Mouse (Mus musculus): ENCODE data around the gene Psmd12. TPM values are rescaled to one million over a fixed set of nuclear protein-coding genes. Genes with fewer than 3 reads are reported as not detected.

Gene Psmd12
- polyA plus RNA-seq, 1 experiment, result 76.4 TPM

DNA sequence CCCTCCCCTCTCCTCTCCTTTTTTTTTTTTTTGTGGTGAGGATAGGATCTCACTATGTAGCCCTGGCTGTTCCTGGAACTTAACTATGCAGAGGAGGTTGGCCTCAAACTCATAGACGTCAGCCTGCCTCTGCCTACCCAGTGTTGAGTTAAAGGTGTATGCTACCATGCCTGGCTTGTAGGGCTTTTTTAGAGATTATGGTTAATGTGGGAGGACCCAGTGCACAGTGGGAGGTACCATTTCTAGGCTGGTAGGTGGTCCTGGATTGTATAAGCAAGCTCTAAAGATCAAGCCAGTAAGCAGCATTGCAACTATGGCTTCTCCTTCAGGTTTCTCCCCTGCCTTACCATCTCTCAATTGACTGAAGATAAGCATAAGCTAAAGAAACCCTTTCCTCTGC lies 61.1 kb downstream of the Psmd12 start:
- WGBS, result 48% methylated on average over 1 of the region's 1 CpGs
- no peak for DNase-seq
- no peaks in the 10 kb centered on the region for H3K27me3 ChIP-seq (ENCODE audit: control insufficient read depth, insufficient read depth, low read length)
- H3K4me1 ChIP-seq (ENCODE audit: control insufficient read depth, insufficient read depth, low read length), result no peaks in the 10 kb centered on the region
- H3K4me3 ChIP-seq (replicated peaks; ENCODE audit: insufficient read depth, low read depth, low read length), result no peak overlapping the region
- no peak overlapping the region for H3K27ac ChIP-seq (ENCODE audit: insufficient read depth, low read length)
- no peak for TF ChIP-seq POLR2A (IDR thresholded peaks at IDR 0.05; ENCODE audit: borderline replicate concordance, insufficient read depth, low read length)
- TF ChIP-seq CTCF (IDR thresholded peaks at IDR 0.05; ENCODE audit: borderline replicate concordance, insufficient read depth, low read depth, low read length), result no peak

DNA sequence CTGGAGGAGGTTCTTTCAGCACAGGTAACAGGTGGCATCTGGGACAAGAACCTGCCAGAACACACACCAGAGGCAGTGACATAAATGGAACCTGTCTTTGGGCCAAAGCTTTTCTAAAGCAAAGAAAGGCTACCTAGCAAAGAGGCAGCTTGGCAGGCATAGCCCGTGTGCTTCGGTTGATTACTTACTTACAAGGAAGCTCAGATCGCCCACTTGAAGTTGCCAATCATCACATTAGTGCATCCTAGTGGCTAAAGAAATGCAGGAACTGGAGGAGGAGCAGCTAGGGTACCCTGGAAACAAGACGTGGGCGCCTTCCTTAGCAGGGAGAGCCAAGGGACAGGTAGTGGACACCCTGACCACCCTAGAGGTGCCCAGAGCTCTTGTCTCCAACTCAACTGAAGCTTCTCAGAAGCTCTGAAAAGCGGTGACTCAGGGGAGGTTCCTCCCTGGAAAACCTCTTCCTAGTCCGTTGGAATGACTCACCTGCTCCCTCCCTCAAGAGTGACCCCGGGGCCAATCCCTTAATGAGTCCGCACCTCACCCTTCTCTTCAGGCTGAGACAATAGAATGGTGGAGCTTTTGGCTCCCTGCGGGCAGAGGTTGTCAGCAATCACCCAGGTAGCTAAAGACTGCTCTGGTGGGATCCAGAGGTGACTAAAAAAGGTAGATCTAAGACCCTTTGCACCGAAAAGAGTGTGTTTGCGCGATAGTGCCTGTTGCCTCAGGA lies 66.6 kb downstream of the Psmd12 start:
- 32% methylated on average over 13 of the region's 13 CpGs for WGBS
- Histone ChIP-seq H3K4me3 (replicated peaks; ENCODE audit: insufficient read depth, low read depth, low read length) (no peak overlapping the region), H3K27ac (ENCODE audit: insufficient read depth, low read length) (no peak overlapping the region), H3K4me1 (ENCODE audit: control insufficient read depth, insufficient read depth, low read length) (no peaks in the 10 kb centered on the region), H3K27me3 (ENCODE audit: control insufficient read depth, insufficient read depth, low read length) (no peaks in the 10 kb centered on the region; the same call in 1 of the 2 replicates)
- peak in 1 of 2 experiments; percentile 17 for DNase-seq
- no peak for TF ChIP-seq CTCF (IDR thresholded peaks at IDR 0.05; ENCODE audit: borderline replicate concordance, insufficient read depth, low read depth, low read length)
- no peak for TF ChIP-seq POLR2A (IDR thresholded peaks at IDR 0.05; ENCODE audit: borderline replicate concordance, insufficient read depth, low read length)

DNA sequence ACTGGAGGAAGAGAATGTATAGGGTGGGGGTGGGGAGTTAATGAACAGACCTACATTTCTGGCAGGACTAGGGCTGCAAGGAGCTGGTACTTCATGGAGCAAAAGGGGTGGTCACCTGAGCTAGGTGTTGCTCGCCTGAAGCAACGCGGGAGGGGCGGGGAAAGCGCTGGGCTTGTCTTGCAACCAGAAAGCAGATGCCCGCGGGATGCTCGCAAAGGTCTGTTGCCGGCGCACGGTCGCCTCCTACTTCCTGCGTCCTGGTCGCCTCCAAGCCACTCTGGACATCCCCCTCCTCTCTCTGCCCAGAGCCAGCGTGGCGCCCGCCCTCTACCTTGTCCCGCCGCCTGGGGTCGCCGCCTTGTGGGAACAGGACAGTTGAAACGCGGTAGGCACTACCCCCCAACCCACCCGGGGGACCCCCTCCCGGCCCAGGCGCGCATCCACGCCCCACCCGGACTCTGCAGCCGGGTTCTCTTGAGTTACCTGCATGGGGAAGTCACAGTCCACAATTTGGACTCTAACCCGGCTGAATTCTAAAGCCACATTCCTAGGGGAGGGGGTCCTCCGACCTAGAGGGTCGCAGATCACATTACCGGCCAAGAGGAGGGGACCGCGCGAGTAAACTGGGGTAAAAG lies 67.5 kb downstream of the Psmd12 start:
- WGBS, result under 1% methylated on average over 37 of the region's 37 CpGs
- no peaks in the 10 kb centered on the region for H3K4me1 ChIP-seq (ENCODE audit: control insufficient read depth, insufficient read depth, low read length)
- H3K27me3 ChIP-seq (ENCODE audit: control insufficient read depth, insufficient read depth, low read length), result no peaks in the 10 kb centered on the region; the same call in 1 of the 2 replicates
- no peak for TF ChIP-seq CTCF (IDR thresholded peaks at IDR 0.05; ENCODE audit: borderline replicate concordance, insufficient read depth, low read depth, low read length)
- no peak for TF ChIP-seq POLR2A (IDR thresholded peaks at IDR 0.05; ENCODE audit: borderline replicate concordance, insufficient read depth, low read length)
- no peak overlapping the region for H3K27ac ChIP-seq (ENCODE audit: insufficient read depth, low read length)
- peak overlapping the region; percentile 73 for H3K4me3 ChIP-seq (replicated peaks; ENCODE audit: insufficient read depth, low read depth, low read length)
- peak; percentile 49 to 58 for DNase-seq

GRCm38 (mm10) chr11:107547351-107548203 lies 68.3 kb downstream of the Psmd12 start, which contains the start of gene Helz:
Gene Helz (plus strand): TSS chr11:107547930.
- WGBS, result 2% methylated on average over 69 of the region's 70 CpGs
- Histone ChIP-seq H3K4me3 (replicated peaks; ENCODE audit: insufficient read depth, low read depth, low read length) (peak within 1 kb of the TSS; percentile 73), H3K27me3 (ENCODE audit: control insufficient read depth, insufficient read depth, low read length) (no peaks in the 10 kb centered on the region; the same call in 1 of the 2 replicates), H3K27ac (ENCODE audit: insufficient read depth, low read length) (peak within 1 kb of the TSS; percentile 41; the same call in 1 of the 2 replicates), H3K4me1 (ENCODE audit: control insufficient read depth, insufficient read depth, low read length) (no peaks in the 10 kb centered on the region)
- TF ChIP-seq CTCF (IDR thresholded peaks at IDR 0.05; ENCODE audit: borderline replicate concordance, insufficient read depth, low read depth, low read length), result no peak
- TF ChIP-seq POLR2A (IDR thresholded peaks at IDR 0.05; ENCODE audit: borderline replicate concordance, insufficient read depth, low read length), result peak; percentile 32; the same call in 1 of the 2 replicates
- DNase-seq, result peak; percentile 63 to 68

- DNase-seq, result peak in 1 of 2 experiments; percentile 18
- peak overlapping the region; percentile 73 for H3K4me3 ChIP-seq (replicated peaks; ENCODE audit: insufficient read depth, low read depth, low read length)
- H3K4me1 ChIP-seq (ENCODE audit: control insufficient read depth, insufficient read depth, low read length), result no peaks in the 10 kb centered on the region
- H3K27me3 ChIP-seq (ENCODE audit: control insufficient read depth, insufficient read depth, low read length), result no peaks in the 10 kb centered on the region; the same call in 1 of the 2 replicates
- TF ChIP-seq CTCF (IDR thresholded peaks at IDR 0.05; ENCODE audit: borderline replicate concordance, insufficient read depth, low read depth, low read length), result no peak
- no peak for TF ChIP-seq POLR2A (IDR thresholded peaks at IDR 0.05; ENCODE audit: borderline replicate concordance, insufficient read depth, low read length)
- H3K27ac ChIP-seq (ENCODE audit: insufficient read depth, low read length), result peak overlapping the region; percentile 41; the same call in 1 of the 2 replicates
- WGBS, result 8% methylated on average over 28 of the region's 39 CpGs
Measured at GRCm38 (mm10) chr11:107548204-107548975, 69.1 kb downstream of the Psmd12 start.

Other genes with a start within 250 kb of the Psmd12 start
- 26.7 and 30.0 TPM in 2 replicates for gene Pitpnc1, start 8.8 kb upstream of the Psmd12 start, polyA plus RNA-seq (2012; rRNA removed)
- 16.3 and 18.5 TPM in 2 replicates for gene Helz, start 68.4 kb downstream of the Psmd12 start, polyA plus RNA-seq (2012; rRNA removed)
- gene Cacng1, start 237.0 kb downstream of the Psmd12 start, polyA plus RNA-seq (2012; rRNA removed), result 0.13 and 0.14 TPM in 2 replicates